Mouse (Mus musculus): ENCODE results near the gene Tent4a.

Gene Tent4a

DNA sequence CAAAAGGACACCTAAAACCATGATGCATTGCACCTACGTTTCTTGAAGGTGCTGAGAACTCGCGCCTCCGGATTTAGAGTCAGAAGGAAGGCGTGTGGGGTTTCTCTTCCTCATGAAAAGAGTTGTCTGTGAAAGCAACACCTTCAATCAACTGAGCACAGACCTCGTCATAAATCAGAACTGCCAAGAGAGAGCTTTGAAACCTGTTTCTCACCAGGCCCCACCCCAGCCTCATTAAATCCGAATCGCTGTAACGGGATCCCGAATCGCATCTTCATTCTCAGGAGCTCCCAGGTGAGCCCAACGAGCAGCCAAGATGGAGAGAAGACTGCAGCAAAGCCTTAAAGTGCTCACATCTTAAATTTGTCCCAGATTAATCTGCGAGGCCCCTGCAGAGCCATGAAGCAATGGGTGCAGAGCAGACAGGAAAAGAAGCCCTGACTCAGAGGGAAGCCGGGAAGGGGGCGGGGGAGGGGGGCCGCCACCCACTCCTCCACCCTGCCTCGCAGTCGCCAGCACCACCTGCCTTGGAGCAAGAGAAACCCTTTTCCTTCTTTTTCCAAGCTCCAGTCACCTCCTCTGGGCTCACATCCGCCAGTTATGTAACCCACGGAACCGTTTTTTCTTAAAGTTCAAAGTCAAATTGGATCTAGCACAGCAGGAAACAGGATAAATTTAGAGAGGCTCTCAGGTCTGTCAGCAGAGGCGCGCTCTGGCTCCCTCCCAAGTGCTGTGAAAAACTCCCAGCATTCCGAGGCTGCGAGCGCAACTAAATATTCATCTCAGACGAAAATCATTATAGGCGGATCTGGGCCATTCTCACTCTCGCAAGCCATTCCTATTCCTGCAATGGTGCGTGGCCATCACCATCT is 52.5 kb downstream of the Tent4a start:
- DNase-seq (ENCODE audit: low spot score in 2 of 2) = no peak

DNA sequence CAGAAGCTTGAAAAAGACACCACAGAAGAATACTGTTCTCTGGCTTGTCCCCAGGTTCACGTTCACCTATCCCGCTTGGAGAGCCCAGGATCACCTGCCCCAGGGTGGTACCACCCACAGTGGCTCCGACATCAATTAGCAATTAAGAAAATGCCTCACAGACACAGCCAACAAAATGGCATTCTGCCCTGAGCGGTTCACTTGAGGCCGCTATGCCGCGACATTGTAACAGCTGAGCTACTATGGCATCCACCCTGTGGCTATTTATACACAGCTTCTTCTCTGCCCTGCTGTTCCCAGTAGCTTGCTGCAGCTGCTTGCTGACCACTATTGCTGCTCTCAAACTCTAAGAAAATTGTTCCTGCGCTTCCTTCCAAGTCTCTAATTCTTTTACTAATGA is 53.4 kb downstream of the Tent4a start:
- DNase-seq (ENCODE audit: low spot score in 2 of 2) = no peak

GRCm38 (mm10) chr13:69479906-69480305 is 54.5 kb downstream of the Tent4a start:
- no peak for DNase-seq (ENCODE audit: low spot score in 2 of 2)

DNA sequence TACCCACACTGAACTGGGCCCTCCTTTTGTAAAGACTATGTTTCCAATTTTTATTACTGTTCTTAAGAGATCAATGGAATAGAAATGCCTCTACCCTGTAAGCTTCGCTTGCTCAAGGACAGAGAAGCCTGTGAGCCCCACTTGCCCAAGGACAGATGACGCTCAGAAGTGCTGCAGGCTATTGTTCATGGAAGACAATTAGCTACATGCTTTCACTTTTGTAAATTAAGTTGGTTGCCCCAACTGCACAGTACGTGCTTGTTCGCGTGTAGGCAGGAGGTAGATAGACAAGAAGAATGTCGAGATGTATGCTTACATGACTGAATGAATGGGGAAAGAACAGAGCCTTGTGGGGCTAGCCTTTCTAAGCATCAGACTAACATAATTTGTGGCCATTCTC is 55.7 kb downstream of the Tent4a start:
- no peak for DNase-seq (ENCODE audit: low spot score in 2 of 2)

DNA sequence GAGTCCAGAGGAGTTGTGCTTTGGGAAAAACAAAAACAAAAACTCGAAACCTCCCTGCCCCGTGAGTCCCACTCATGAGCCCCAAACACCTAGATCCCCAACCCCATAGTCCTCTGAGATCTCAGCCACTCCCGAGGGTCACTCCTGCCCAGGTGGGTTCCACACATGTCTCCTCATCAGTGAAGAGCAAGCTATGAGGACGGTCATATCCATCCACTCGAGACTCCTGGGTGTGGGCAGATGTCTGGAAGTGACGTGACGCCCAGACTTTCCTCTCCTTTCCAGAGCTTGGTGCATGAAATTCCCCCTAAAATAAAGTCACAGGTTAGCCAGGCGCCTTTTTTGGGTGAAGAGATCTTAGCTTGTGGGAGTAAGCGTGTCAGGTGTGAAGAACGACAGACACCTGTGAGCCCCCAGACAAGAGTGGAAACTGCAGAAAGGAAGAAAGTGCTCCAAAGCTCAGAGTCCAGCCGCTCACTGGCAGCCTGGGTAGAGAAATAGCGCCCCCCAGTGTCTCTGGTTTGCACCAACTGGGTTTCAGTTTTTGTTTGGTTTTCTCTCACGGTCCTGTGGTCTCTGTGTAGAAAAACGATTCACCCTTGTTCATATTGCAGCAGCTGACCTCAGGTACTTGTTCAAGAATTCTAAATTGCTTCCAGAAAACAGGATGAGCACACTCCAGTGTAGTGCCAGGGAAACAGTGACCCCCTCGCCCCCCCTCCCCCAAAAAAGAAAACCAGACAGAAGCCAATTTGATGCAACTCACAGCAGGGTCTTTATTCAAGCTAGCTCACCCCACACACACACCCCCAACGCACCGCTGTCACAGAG is 73.6 kb downstream of the Tent4a start:
- no peak for DNase-seq (ENCODE audit: low spot score in 2 of 2)

GRCm38 (mm10) chr13:69459657-69460458 is 74.6 kb downstream of the Tent4a start:
- no peak for DNase-seq (ENCODE audit: low spot score in 2 of 2)

DNA sequence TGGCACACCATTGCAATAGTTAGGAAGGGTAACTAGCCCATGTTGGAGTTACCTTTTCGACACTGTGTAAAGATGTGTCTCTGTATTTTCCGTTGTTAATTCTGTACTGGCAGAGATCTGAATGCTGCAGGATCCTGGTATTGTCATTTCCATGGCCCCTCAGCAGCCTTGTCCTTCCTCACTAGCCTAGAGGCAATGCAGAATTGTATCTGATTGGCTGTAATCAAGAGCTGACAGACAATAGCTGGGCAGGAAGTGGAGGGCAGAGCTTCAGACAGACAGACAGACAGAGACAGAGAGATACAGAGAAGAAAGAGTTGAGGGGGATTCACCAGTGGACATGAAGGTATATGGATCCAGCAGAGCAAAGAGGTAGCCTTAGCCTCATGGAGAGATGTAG is 75.5 kb downstream of the Tent4a start:
- DNase-seq (ENCODE audit: low spot score in 2 of 2) = no peak

GRCm38 (mm10) chr13:69458461-69458860 is 76.0 kb downstream of the Tent4a start:
- no peak for DNase-seq (ENCODE audit: low spot score in 2 of 2)

- no peak for DNase-seq (ENCODE audit: low spot score in 2 of 2)
Measured at GRCm38 (mm10) chr13:69457105-69457504, 77.3 kb downstream of the Tent4a start.

GRCm38 (mm10) chr13:69456641-69457040 is 77.8 kb downstream of the Tent4a start:
- no peak for DNase-seq (ENCODE audit: low spot score in 2 of 2)

GRCm38 (mm10) chr13:69455476-69456175 is 78.8 kb downstream of the Tent4a start:
- DNase-seq (ENCODE audit: low spot score in 2 of 2) = no peak

Data from spleen, postnatal 14 days (tissue).